Mouse (Mus musculus) olfactory bulb, adult 2 months (tissue): Measurements from ENCODE around the gene Syt16.

Source experiments
- CTCF ChIP-seq: fragments of 200-500 bp; IDR thresholded peaks from 2 replicates; pipeline ENCODE4 v1.5.1; 2012; ENCODE audit warnings: low read depth, mild to moderate bottlenecking, low read length, moderate library complexity; ENCODE audit not compliant: insufficient read depth
- POLR2A ChIP-seq: fragments of 200-500 bp; IDR thresholded peaks from 2 replicates; pipeline ENCODE4 v1.6.1; 2012; ENCODE audit warnings: mild to moderate bottlenecking, low read depth, low read length, moderate library complexity; ENCODE audit not compliant: insufficient read depth

GRCm38 (mm10) chr12:74098572-74099290, 101.3 kb downstream of the Syt16 start:
- TF ChIP-seq POLR2A (no peak), CTCF (no peak)
